Mouse (Mus musculus): Measurements from ENCODE around the gene Hnf4a. TPM values are rescaled to one million over a fixed set of nuclear protein-coding genes. Genes with fewer than 3 reads are reported as not detected.
A peak's percentile ranks its signal among the peaks of the same experiment; 100 is the strongest.

Hnf4a gene
- polyA plus RNA-seq, 1 experiment = 0.22 TPM

- Histone ChIP-seq H3K4me1 (ENCODE audit: control insufficient read depth, insufficient read depth, insufficient read length) (peaks cover 9% of the 10 kb centered on the region), H3K4me3 (ENCODE audit: extremely low read depth, insufficient read depth, insufficient read length) (no peak overlapping the region), H3K27ac (ENCODE audit: insufficient read depth, low read length) (no peak overlapping the region), H3K27me3 (ENCODE audit: control insufficient read depth, insufficient read depth, low read length) (no peaks in the 10 kb centered on the region), H3K36me3 (ENCODE audit: control insufficient read depth, insufficient read depth, low read length) (peaks cover 4% of the 10 kb centered on the region)
- 85% methylated on average over 3 of the region's 3 CpGs for WGBS
- TF ChIP-seq POLR2A (IDR thresholded peaks at IDR 0.05; ENCODE audit: low read depth, low read length) (no peak), CTCF (IDR thresholded peaks at IDR 0.05; ENCODE audit: extremely low read depth, insufficient read depth, insufficient read length, insufficient replicate concordance) (no peak)
- DNase-seq (ENCODE audit: low read depth in 1 of 2, low spot score in 2 of 2) = no peak
These were observed 35.5 kb upstream of the Hnf4a start for GRCm38 (mm10) chr2:163471136-163471535.

- no peak for DNase-seq (ENCODE audit: low read depth in 1 of 2, low spot score in 2 of 2)
- Histone ChIP-seq H3K4me1 (ENCODE audit: control insufficient read depth, insufficient read depth, insufficient read length) (peaks cover 9% of the 10 kb centered on the region), H3K27me3 (ENCODE audit: control insufficient read depth, insufficient read depth, low read length) (no peaks in the 10 kb centered on the region), H3K4me3 (ENCODE audit: extremely low read depth, insufficient read depth, insufficient read length) (peak overlapping the region; percentile 96), H3K36me3 (ENCODE audit: control insufficient read depth, insufficient read depth, low read length) (peaks cover 4% of the 10 kb centered on the region), H3K27ac (ENCODE audit: insufficient read depth, low read length) (peak overlapping the region; percentile 66)
- no peak for TF ChIP-seq POLR2A (IDR thresholded peaks at IDR 0.05; ENCODE audit: low read depth, low read length)
- no peak for TF ChIP-seq CTCF (IDR thresholded peaks at IDR 0.05; ENCODE audit: extremely low read depth, insufficient read depth, insufficient read length, insufficient replicate concordance)
- 5% methylated on average over 36 of the region's 36 CpGs for WGBS
These were observed 34.7 kb upstream of the Hnf4a start for GRCm38 (mm10) chr2:163471710-163472465.

GRCm38 (mm10) chr2:163472466-163472851 lies 34.1 kb upstream of the Hnf4a start, which contains the start of gene Fitm2:
Fitm2 (minus strand) TSS chr2:163472629.
- WGBS = under 1% methylated on average over 30 of the region's 30 CpGs
- no peaks in the 10 kb centered on the region for H3K27me3 ChIP-seq (ENCODE audit: control insufficient read depth, insufficient read depth, low read length)

GRCm38 (mm10) chr2:163480191-163480825 lies 26.3 kb upstream of the Hnf4a start:
- Histone ChIP-seq H3K27me3 (ENCODE audit: control insufficient read depth, insufficient read depth, low read length) (peaks cover 9% of the 10 kb centered on the region), H3K4me1 (ENCODE audit: control insufficient read depth, insufficient read depth, insufficient read length) (no peaks in the 10 kb centered on the region), H3K27ac (ENCODE audit: insufficient read depth, low read length) (no peak overlapping the region), H3K36me3 (ENCODE audit: control insufficient read depth, insufficient read depth, low read length) (no peaks in the 10 kb centered on the region), H3K4me3 (ENCODE audit: extremely low read depth, insufficient read depth, insufficient read length) (no peak overlapping the region)
- no peak for TF ChIP-seq CTCF (IDR thresholded peaks at IDR 0.05; ENCODE audit: extremely low read depth, insufficient read depth, insufficient read length, insufficient replicate concordance)
- no peak for TF ChIP-seq POLR2A (IDR thresholded peaks at IDR 0.05; ENCODE audit: low read depth, low read length)
- no peak for DNase-seq (ENCODE audit: low read depth in 1 of 2, low spot score in 2 of 2)
- 57% methylated on average over 18 of the region's 18 CpGs for WGBS

More at GRCm38 (mm10) chr2:163472466-163472851, 34.1 kb upstream of the Hnf4a start, which contains the start of gene Fitm2:
- Histone ChIP-seq H3K36me3 (ENCODE audit: control insufficient read depth, insufficient read depth, low read length) (peaks cover 4% of the 10 kb centered on the region), H3K27ac (ENCODE audit: insufficient read depth, low read length) (peak within 1 kb of the TSS; percentile 66), H3K4me3 (ENCODE audit: extremely low read depth, insufficient read depth, insufficient read length) (peak within 1 kb of the TSS; percentile 96), H3K4me1 (ENCODE audit: control insufficient read depth, insufficient read depth, insufficient read length) (peaks cover 9% of the 10 kb centered on the region)
- TF ChIP-seq POLR2A (IDR thresholded peaks at IDR 0.05; ENCODE audit: low read depth, low read length) = peak; percentile 10; the same call in 1 of the 2 replicates
- TF ChIP-seq CTCF (IDR thresholded peaks at IDR 0.05; ENCODE audit: extremely low read depth, insufficient read depth, insufficient read length, insufficient replicate concordance) = peak; percentile 99
- peak; percentile 94 for DNase-seq (ENCODE audit: low read depth in 1 of 2, low spot score in 2 of 2)

- H3K4me1 ChIP-seq (ENCODE audit: control insufficient read depth, insufficient read depth, insufficient read length) = no peaks in the 10 kb centered on the region
- DNase-seq (ENCODE audit: low read depth in 1 of 2, low spot score in 2 of 2) = no peak
- peaks cover 9% of the 10 kb centered on the region for H3K27me3 ChIP-seq (ENCODE audit: control insufficient read depth, insufficient read depth, low read length)
- no peak overlapping the region for H3K27ac ChIP-seq (ENCODE audit: insufficient read depth, low read length)
- no peaks in the 10 kb centered on the region for H3K36me3 ChIP-seq (ENCODE audit: control insufficient read depth, insufficient read depth, low read length)
- 7% methylated on average over 21 of the region's 21 CpGs for WGBS
- H3K4me3 ChIP-seq (ENCODE audit: extremely low read depth, insufficient read depth, insufficient read length) = no peak overlapping the region
- TF ChIP-seq POLR2A (IDR thresholded peaks at IDR 0.05; ENCODE audit: low read depth, low read length) (no peak), CTCF (IDR thresholded peaks at IDR 0.05; ENCODE audit: extremely low read depth, insufficient read depth, insufficient read length, insufficient replicate concordance) (no peak)
These were observed 25.0 kb upstream of the Hnf4a start for GRCm38 (mm10) chr2:163481539-163482029.

GRCm38 (mm10) chr2:163487360-163487759 lies 19.2 kb upstream of the Hnf4a start:
- Histone ChIP-seq H3K27ac (ENCODE audit: insufficient read depth, low read length) (no peak overlapping the region), H3K4me1 (ENCODE audit: control insufficient read depth, insufficient read depth, insufficient read length) (no peaks in the 10 kb centered on the region), H3K4me3 (ENCODE audit: extremely low read depth, insufficient read depth, insufficient read length) (no peak overlapping the region), H3K27me3 (ENCODE audit: control insufficient read depth, insufficient read depth, low read length) (no peaks in the 10 kb centered on the region), H3K36me3 (ENCODE audit: control insufficient read depth, insufficient read depth, low read length) (no peaks in the 10 kb centered on the region)
- TF ChIP-seq CTCF (IDR thresholded peaks at IDR 0.05; ENCODE audit: extremely low read depth, insufficient read depth, insufficient read length, insufficient replicate concordance) (no peak), POLR2A (IDR thresholded peaks at IDR 0.05; ENCODE audit: low read depth, low read length) (no peak)
- 80% methylated on average over 3 of the region's 3 CpGs for WGBS
- no peak for DNase-seq (ENCODE audit: low read depth in 1 of 2, low spot score in 2 of 2)
